Mouse (Mus musculus) kidney, embryonic 16.5 days (tissue): ENCODE data around the gene Zfp385a. TPM values are rescaled to one million over a fixed set of nuclear protein-coding genes. Genes with fewer than 3 reads are reported as not detected.

ENCODE experiments used
- ATAC-seq: fragments of 200-750 bp; cut with Nextera tagmentation; 2 replicates; pipeline ENCODE4 v1.8.0; 2017; ENCODE audit warnings: moderate TSS enrichment; ENCODE audit not compliant: low FRiP score, low TSS enrichment
- H3K27ac ChIP-seq: fragments of 300-500 bp; sonication (generic); 2 replicates; pipeline ENCODE4 v1.5.1; 2014; ENCODE audit warnings: low read length
- H3K27me3 ChIP-seq: fragments of 300-500 bp; sonication (generic); 2 replicates; pipeline ENCODE4 v1.6.1; 2014; ENCODE audit warnings: low read length, control low read depth, mixed read lengths; ENCODE audit not compliant: insufficient read depth
- H3K36me3 ChIP-seq: fragments of 300-500 bp; sonication (generic); 2 replicates; pipeline ENCODE4 v1.6.1; 2014; ENCODE audit warnings: low read length, control low read depth, mixed read lengths; ENCODE audit not compliant: insufficient read depth
- H3K4me1 ChIP-seq: fragments of 300-500 bp; sonication (generic); 2 replicates; pipeline ENCODE4 v1.6.1; 2014; ENCODE audit warnings: low read length, control low read depth, mixed read lengths; ENCODE audit not compliant: insufficient read depth
- H3K4me2 ChIP-seq: fragments of 300-500 bp; sonication (generic); replicated peaks from 2 replicates; pipeline ENCODE4 v1.6.1; 2014; ENCODE audit warnings: low read depth, low read length
- H3K4me3 ChIP-seq: fragments of 300-500 bp; sonication (generic); 2 replicates; pipeline ENCODE4 v1.5.1; 2014; ENCODE audit warnings: mild to moderate bottlenecking, low read length
- H3K9ac ChIP-seq: fragments of 300-500 bp; sonication (generic); replicated peaks from 2 replicates; pipeline ENCODE4 v1.6.1; 2014; ENCODE audit warnings: low read length
- H3K9me3 ChIP-seq: fragments of 300-500 bp; sonication (generic); 2 replicates; pipeline ENCODE4 v1.6.1; 2016; ENCODE audit warnings: low read length, control low read depth
- WGBS: fragments of 180-500 bp; shearing (Covaris S2); extraction: QIAGEN DNeasy Blood & Tissue Kit; methylation state at CpG from one replicate; pipeline ENCODE4 v1.1.7; 2014; 5-methylcytosine and 5-hydroxymethylcytosine counted together
- polyA plus RNA-seq: library from polyadenylated mRNA; unstranded; fragments of >200 nt; fragmentation: Nextera tagmentation; extraction: Ambion mirVana; gene quantifications from 2 replicates; pipeline ENCODE4 v1.2.1, GENCODE M21; 2015

Zfp385a gene
- polyA plus RNA-seq, 1 experiment from 2014 or later = 12.4 TPM

DNA sequence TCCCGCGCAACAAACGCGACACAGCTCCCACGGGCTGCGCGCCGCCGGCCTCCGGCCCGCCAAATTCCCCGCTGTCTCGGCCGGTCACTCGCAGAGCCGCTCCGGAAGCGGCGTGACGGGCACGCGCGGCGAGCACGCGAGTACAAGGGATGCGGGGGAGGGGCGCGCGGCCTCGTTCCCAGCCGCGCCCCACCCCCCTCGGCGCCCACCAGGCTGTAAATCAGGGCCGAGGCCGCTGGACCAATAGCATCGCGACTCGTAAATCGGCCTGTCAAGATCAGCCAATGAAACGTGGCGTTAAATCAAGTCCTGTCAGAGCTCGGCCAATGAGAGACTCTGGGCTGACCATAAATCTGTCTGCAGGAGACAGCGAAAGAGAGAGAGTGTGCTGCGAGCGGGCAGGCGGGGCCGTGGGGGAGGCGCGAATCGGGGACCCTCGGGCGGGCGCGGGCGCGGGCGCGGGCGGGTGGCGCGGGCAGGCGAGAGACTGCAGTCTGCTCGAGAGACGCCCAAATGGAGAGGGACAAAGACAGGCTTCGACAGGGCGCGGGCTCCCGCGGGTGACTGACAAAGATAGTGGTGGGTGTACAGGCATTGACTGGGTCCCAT lies 34.7 kb downstream of the Zfp385a start:
- Histone ChIP-seq H3K4me3 (peak overlapping the region; percentile 50), H3K4me1 (peaks cover 87% of the 10 kb centered on the region), H3K27ac (peak overlapping the region; percentile 99), H3K9ac (peak overlapping the region; percentile 81), H3K9me3 (no peaks in the 10 kb centered on the region), H3K27me3 (no peaks in the 10 kb centered on the region), H3K36me3 (no peaks in the 10 kb centered on the region), H3K4me2 (peak overlapping the region; percentile 77)
- peak; percentile 93 for ATAC-seq
- under 1% methylated on average over 63 of the region's 71 CpGs for WGBS

DNA sequence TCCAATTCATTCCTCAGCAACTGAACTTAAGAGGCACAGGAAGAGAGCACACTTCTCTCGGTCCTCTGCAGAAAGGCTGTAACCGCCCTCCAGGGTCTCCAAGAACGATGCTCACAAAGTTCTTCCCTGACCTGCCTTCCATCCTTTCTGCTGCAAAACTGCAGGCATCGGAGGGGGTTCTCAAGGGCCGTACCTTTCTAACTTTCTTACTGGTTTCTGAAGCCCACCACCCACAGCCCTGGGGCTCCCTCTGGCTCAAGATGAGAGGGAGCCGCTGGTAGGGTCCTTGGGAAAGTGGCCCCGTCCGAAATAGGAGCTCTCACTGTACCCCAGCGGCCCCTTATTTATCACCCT lies 35.3 kb downstream of the Zfp385a start:
- Histone ChIP-seq H3K27me3 (no peaks in the 10 kb centered on the region), H3K36me3 (no peaks in the 10 kb centered on the region), H3K9ac (peak overlapping the region; percentile 70), H3K4me3 (peak overlapping the region; percentile 50), H3K27ac (peak overlapping the region; percentile 99), H3K4me1 (peaks cover 93% of the 10 kb centered on the region), H3K4me2 (peak overlapping the region; percentile 71), H3K9me3 (no peaks in the 10 kb centered on the region)
- WGBS = under 1% methylated on average over 9 of the region's 9 CpGs
- peak; percentile 8; the same call in 1 of the 2 replicates for ATAC-seq

DNA sequence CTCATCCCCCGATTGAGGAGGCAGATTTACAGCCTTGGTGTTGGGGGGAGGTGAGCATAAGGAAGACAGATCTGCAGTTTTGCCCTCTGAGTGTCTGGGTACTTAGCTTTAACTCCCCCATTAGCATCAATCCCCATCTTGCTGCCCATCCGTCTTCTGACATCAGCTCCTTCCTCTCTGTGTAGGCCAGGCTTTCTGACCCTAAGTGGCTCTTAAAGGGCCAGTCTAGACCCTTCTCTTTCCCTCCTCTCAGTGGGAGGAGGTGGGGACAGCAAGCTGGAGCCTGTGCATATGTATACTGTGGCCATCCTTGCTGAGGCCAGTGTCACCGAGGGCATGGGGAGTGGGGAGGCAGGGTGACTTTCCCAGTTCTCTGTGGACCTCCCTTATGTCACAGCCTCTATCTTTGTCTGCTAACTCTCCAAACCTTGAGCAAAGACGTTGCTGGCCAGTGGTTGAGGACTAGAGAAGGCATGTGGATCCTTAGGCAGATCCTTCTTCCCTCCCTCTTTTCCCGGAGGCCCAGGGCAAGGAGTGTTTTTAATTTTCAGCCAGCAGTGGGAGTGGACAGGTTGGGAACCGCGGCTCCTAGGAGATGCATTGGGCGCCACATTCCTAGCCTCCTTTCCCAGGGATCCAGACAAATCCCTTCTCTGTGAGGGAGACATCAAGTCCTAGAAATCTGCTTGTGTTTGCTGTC lies 35.8 kb downstream of the Zfp385a start:
- Histone ChIP-seq H3K27ac (peak overlapping the region; percentile 99), H3K9me3 (no peaks in the 10 kb centered on the region), H3K36me3 (no peaks in the 10 kb centered on the region), H3K9ac (peak overlapping the region; percentile 70), H3K4me1 (peaks cover 94% of the 10 kb centered on the region), H3K4me3 (peak overlapping the region; percentile 50), H3K27me3 (no peaks in the 10 kb centered on the region), H3K4me2 (peak overlapping the region; percentile 71)
- peak; percentile 24; the same call in 1 of the 2 replicates for ATAC-seq
- 3% methylated on average over 8 of the region's 8 CpGs for WGBS

GRCm38 (mm10) chr15:103302341-103303021 lies 37.4 kb downstream of the Zfp385a start:
- 4% methylated on average over 6 of the region's 6 CpGs for WGBS
- no peak for ATAC-seq
- Histone ChIP-seq H3K9ac (peak overlapping the region; percentile 39), H3K9me3 (no peaks in the 10 kb centered on the region), H3K27me3 (no peaks in the 10 kb centered on the region), H3K36me3 (no peaks in the 10 kb centered on the region), H3K4me1 (peaks cover 93% of the 10 kb centered on the region), H3K27ac (peak overlapping the region; percentile 99), H3K4me2 (peak overlapping the region; percentile 10; the same call in 1 of the 2 replicates), H3K4me3 (no peak overlapping the region)

DNA sequence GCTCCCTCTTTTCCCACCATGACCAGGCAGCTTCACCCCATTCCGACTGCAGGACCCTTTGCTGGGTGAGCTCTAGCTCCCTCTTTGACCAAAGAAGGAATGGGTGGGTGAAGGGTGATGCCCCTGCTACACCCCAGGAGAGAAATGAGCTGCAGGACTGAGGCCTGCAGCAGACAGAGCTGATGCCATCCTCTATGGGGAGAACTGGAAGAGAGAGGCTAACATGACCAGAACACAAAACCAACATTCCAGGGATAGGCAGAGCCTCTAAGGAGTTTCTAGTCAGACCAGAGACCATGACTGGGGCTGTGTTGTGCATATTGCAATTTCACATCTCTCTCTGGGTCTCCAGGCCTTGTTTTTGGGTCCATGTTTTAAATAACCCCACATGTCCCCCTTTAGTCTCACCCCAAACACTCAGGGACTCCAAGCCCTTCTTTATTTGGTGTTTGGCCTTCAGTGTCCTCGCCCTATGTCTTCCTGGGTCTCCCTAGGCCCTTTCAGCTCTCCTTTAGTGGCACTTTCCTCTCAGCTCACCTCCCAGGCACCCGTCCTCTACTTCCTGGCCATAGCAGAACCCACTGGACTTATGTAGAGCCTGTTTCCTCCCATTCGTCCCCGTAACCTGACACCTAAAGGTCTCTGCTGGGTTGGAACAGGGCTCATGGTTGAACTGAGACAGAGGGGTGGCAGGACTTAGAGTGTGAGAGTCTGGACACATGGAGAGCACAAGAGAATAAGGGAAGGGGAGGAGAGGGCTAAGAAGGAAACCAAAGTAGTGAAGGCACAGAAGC lies 38.1 kb downstream of the Zfp385a start:
- H3K27ac ChIP-seq = peak overlapping the region; percentile 99
- H3K4me1 ChIP-seq = peaks cover 90% of the 10 kb centered on the region
- WGBS = 23% methylated on average over 5 of the region's 5 CpGs
- no peak for ATAC-seq
- H3K4me3 ChIP-seq = no peak overlapping the region
- no peak overlapping the region; the same call in 1 of the 2 replicates for H3K4me2 ChIP-seq
- no peaks in the 10 kb centered on the region for H3K9me3 ChIP-seq
- peaks cover 5% of the 10 kb centered on the region; the same call in 1 of the 2 replicates for H3K36me3 ChIP-seq
- no peaks in the 10 kb centered on the region for H3K27me3 ChIP-seq
- H3K9ac ChIP-seq = peak overlapping the region; percentile 39

DNA sequence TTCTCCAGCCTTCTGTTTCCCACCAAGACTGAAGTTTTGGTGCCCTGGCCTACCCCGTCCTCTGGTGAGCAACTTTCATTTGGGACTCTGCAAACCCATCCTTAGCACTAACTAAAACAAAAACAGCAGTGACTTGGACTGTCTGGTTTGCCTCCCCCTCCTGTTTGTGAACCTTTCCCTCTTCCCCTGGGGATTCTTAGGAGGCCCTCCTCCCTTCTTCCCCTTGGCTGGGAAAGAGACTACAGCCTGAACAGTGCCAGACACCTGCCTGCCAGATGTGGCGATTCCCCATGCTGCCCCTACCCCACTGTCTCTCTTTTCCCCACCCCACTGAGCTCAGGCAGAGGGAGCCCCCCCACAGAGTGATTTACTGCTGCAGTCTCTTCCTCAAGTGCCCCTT lies 38.8 kb downstream of the Zfp385a start:
- peak overlapping the region; percentile 42; the same call in 1 of the 2 replicates for H3K4me2 ChIP-seq
- ATAC-seq = no peak
- no peaks in the 10 kb centered on the region for H3K9me3 ChIP-seq
- H3K36me3 ChIP-seq = peaks cover 6% of the 10 kb centered on the region; the same call in 1 of the 2 replicates
- H3K4me3 ChIP-seq = no peak overlapping the region
- H3K27me3 ChIP-seq = no peaks in the 10 kb centered on the region
- H3K27ac ChIP-seq = peak overlapping the region; percentile 89
- WGBS = 21% methylated on average over 2 of the region's 2 CpGs
- peak overlapping the region; percentile 33; the same call in 1 of the 2 replicates for H3K9ac ChIP-seq
- peaks cover 90% of the 10 kb centered on the region for H3K4me1 ChIP-seq

- Histone ChIP-seq H3K9me3 (no peaks in the 10 kb centered on the region), H3K27me3 (no peaks in the 10 kb centered on the region), H3K36me3 (peaks cover 6% of the 10 kb centered on the region; the same call in 1 of the 2 replicates), H3K4me2 (peak overlapping the region; percentile 42), H3K4me1 (peaks cover 90% of the 10 kb centered on the region), H3K4me3 (peak overlapping the region; percentile 3; the same call in 1 of the 2 replicates), H3K9ac (peak overlapping the region; percentile 33), H3K27ac (peak overlapping the region; percentile 89)
- ATAC-seq = no peak
- WGBS = 13% methylated on average over 2 of the region's 2 CpGs
Measured at GRCm38 (mm10) chr15:103300560-103300959, 39.3 kb downstream of the Zfp385a start.

DNA sequence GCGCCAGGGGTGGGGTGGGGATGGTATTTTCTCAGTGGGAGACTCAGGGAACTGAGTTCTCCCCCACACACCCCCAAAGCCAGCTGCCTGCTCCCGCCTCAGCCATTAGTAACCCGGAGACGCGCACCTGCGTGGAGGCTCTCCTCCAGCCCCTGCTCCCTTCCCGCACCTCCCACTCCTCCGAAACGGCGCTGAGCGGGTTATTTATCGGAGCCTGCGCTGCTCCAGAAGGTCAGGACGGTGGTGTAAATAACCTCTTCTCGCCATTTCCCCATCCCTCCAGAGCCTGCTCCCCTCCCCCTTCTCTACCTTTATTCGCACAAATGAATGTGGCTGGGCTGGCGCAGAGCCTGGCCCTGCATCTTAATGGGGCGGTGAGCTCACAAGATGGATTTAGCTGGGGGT lies 39.8 kb downstream of the Zfp385a start:
- no peaks in the 10 kb centered on the region for H3K9me3 ChIP-seq
- H3K36me3 ChIP-seq = peaks cover 6% of the 10 kb centered on the region; the same call in 1 of the 2 replicates
- H3K27ac ChIP-seq = peak overlapping the region; percentile 89
- ATAC-seq = peak; percentile 28
- peaks cover 93% of the 10 kb centered on the region for H3K4me1 ChIP-seq
- WGBS = 8% methylated on average over 18 of the region's 18 CpGs
- peak overlapping the region; percentile 3 for H3K4me3 ChIP-seq
- peak overlapping the region; percentile 33; the same call in 1 of the 2 replicates for H3K9ac ChIP-seq
- H3K4me2 ChIP-seq = peak overlapping the region; percentile 42
- no peaks in the 10 kb centered on the region for H3K27me3 ChIP-seq

- no peaks in the 10 kb centered on the region for H3K9me3 ChIP-seq
- ATAC-seq = no peak
- H3K36me3 ChIP-seq = peaks cover 6% of the 10 kb centered on the region; the same call in 1 of the 2 replicates
- H3K27ac ChIP-seq = peak overlapping the region; percentile 89
- H3K4me2 ChIP-seq = peak overlapping the region; percentile 42
- H3K9ac ChIP-seq = peak overlapping the region; percentile 33; the same call in 1 of the 2 replicates
- peak overlapping the region; percentile 3; the same call in 1 of the 2 replicates for H3K4me3 ChIP-seq
- peaks cover 93% of the 10 kb centered on the region for H3K4me1 ChIP-seq
- 20% methylated on average over 8 of the region's 8 CpGs for WGBS
- H3K27me3 ChIP-seq = no peaks in the 10 kb centered on the region
Measured at GRCm38 (mm10) chr15:103299644-103300043, 40.2 kb downstream of the Zfp385a start.
